Mouse (Mus musculus) intestine, embryonic 14.5 days (tissue): ENCODE data around the gene Tmem159. TPM values are rescaled to one million over a fixed set of nuclear protein-coding genes. Genes with fewer than 3 reads are reported as not detected.

ENCODE experiments used
- ATAC-seq: fragments of 200-750 bp; cut with Nextera tagmentation; replicated peaks from 2 replicates; pipeline ENCODE4 v1.8.0; 2017; ENCODE audit warnings: low read depth, moderate number of reproducible peaks, moderate TSS enrichment, moderate library complexity; ENCODE audit not compliant: low FRiP score, low TSS enrichment
- DNase-seq: peaks from one replicate; pipeline ENCODE4 v3.0.0-alpha.2; 2018; ENCODE audit warnings: low spot score
- H3K27ac ChIP-seq: fragments of 300-500 bp; sonication (generic); 2 replicates; pipeline ENCODE4 v1.5.1; 2014; ENCODE audit warnings: low read depth, mild to moderate bottlenecking, control low read depth
- H3K27me3 ChIP-seq: fragments of 300-500 bp; sonication (generic); replicated peaks from 2 replicates; pipeline ENCODE4 v1.6.1; 2014; ENCODE audit warnings: low read length, control low read depth; ENCODE audit not compliant: control insufficient read depth, insufficient read depth
- H3K36me3 ChIP-seq: fragments of 300-500 bp; sonication (generic); 2 replicates; pipeline ENCODE4 v1.6.1; 2014; ENCODE audit warnings: low read length, control low read depth; ENCODE audit not compliant: control insufficient read depth, insufficient read depth
- H3K4me1 ChIP-seq: fragments of 300-500 bp; sonication (generic); replicated peaks from 2 replicates; pipeline ENCODE4 v1.6.1; 2014; ENCODE audit warnings: low read length, control low read depth, mixed read lengths; ENCODE audit not compliant: control insufficient read depth, insufficient read depth
- H3K4me2 ChIP-seq: fragments of 300-500 bp; sonication (generic); 2 replicates; pipeline ENCODE4 v1.6.1; 2014; ENCODE audit warnings: low read length
- H3K4me3 ChIP-seq: fragments of 300-500 bp; sonication (generic); 2 replicates; pipeline ENCODE4 v1.5.1; 2014; ENCODE audit warnings: low read depth, low read length, control low read depth, mixed read lengths
- H3K9ac ChIP-seq: fragments of 300-500 bp; sonication (generic); 2 replicates; pipeline ENCODE4 v1.6.1; 2014; ENCODE audit warnings: mild to moderate bottlenecking, low read length
- H3K9me3 ChIP-seq: fragments of 300-500 bp; sonication (generic); 2 replicates; pipeline ENCODE4 v1.6.1; 2016; ENCODE audit warnings: low read length, control low read depth; ENCODE audit not compliant: control insufficient read depth
- WGBS: fragments of 180-500 bp; shearing (Covaris S2); extraction: QIAGEN DNeasy Blood & Tissue Kit; methylation state at CpG from one replicate; pipeline ENCODE4 v1.1.7; 2014; 5-methylcytosine and 5-hydroxymethylcytosine counted together
- polyA plus RNA-seq: library from polyadenylated mRNA; unstranded; fragments of >200 nt; fragmentation: Nextera tagmentation; extraction: Ambion mirVana; gene quantifications from 2 replicates; pipeline ENCODE4 v1.2.1, GENCODE M21; 2014

The Tmem159 gene
- polyA plus RNA-seq, 1 experiment from 2014 or later = 24.8 TPM

DNA sequence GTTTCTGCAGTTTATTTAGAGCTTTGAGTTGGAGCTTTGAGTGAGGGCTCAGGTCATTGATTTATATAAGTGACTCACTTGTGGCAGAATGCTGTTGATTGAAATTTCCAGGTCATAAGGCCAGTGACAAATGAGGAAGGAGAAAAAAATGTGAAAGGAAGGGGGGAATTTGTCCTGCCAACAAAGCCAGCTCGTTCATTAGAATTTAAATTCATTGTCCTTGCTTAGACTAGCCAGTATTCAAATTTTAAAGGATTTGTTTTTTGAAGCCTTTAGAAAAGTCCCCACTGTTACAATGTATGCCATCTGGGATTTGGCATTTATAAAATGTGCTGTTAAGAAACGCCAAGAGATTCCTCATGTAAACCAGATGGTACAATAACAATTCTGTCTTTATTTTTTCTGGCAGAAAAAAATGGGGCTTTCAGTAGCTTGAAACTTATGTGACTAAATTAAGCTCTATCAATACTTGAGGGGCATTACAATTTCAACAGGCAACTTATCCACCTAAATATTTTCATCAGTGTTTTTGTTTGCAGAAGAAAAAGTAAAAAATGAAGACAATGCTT lies 54.8 kb downstream of the Tmem159 start:
- Histone ChIP-seq H3K27ac (no peak overlapping the region), H3K9ac (no peak overlapping the region), H3K36me3 (no peaks in the 10 kb centered on the region), H3K27me3 (no peaks in the 10 kb centered on the region), H3K9me3 (no peaks in the 10 kb centered on the region), H3K4me1 (no peaks in the 10 kb centered on the region), H3K4me2 (no peak overlapping the region), H3K4me3 (no peak overlapping the region)
- ATAC-seq = no peak
- 46% methylated on average over 2 of the region's 2 CpGs for WGBS
- DNase-seq = no peak

DNA sequence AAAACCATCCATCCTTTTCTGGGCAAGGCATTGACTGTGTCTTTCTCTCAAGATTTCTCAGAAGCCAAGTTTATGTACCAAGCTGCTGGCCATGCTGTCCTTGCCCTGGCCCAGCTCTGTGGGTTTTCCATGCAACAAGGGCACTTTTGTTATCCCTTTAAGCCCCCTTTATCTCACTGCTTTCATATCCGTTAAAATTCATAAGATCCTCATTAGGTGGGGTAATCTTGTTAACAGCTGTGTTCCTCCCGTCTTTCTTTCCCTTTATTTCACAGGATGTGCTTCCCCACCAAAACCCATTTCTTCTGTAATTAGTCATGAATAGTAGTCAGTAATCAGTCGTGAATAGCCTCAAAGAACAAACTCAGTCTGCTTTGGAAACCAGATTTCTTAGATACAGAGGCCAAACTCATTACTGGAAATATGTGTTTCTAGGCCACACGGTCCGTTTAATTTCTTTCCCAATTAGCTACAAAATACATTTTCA lies 55.5 kb downstream of the Tmem159 start:
- Histone ChIP-seq H3K4me3 (no peak overlapping the region), H3K9me3 (no peaks in the 10 kb centered on the region), H3K4me1 (no peaks in the 10 kb centered on the region), H3K4me2 (no peak overlapping the region), H3K9ac (no peak overlapping the region), H3K36me3 (no peaks in the 10 kb centered on the region), H3K27ac (no peak overlapping the region), H3K27me3 (no peaks in the 10 kb centered on the region)
- 67% methylated on average over 5 of the region's 5 CpGs for WGBS
- DNase-seq (no peak), ATAC-seq (no peak)

DNA sequence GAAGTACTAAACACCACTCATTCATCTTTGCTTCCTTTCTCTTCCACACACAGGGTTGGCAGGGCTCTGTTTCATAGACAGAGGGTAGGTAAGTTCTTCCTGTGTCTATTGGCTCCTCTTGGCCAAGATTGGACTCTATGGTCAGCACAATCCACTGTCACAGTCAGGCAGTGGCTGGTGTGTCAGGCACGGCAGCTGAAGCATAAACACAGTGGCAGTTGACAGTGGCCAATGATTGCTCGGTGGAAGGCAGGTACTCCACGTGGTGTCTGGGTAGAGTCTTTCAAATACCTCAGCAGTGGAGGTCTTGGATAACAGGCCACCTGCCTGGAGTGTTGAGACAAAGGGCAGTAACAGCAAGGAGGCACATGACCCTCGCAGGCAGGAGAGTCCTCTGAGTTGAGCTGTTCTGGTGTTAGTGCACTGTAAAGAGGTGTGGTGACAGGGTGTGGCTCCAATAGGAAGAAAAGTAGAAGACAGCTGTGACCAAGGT lies 56.0 kb downstream of the Tmem159 start:
- Histone ChIP-seq H3K9ac (no peak overlapping the region), H3K9me3 (no peaks in the 10 kb centered on the region), H3K4me1 (no peaks in the 10 kb centered on the region), H3K27ac (no peak overlapping the region), H3K4me2 (no peak overlapping the region), H3K27me3 (no peaks in the 10 kb centered on the region), H3K36me3 (no peaks in the 10 kb centered on the region), H3K4me3 (no peak overlapping the region)
- WGBS = 28% methylated on average over 4 of the region's 4 CpGs
- DNase-seq (no peak), ATAC-seq (peak; percentile 88)

DNA sequence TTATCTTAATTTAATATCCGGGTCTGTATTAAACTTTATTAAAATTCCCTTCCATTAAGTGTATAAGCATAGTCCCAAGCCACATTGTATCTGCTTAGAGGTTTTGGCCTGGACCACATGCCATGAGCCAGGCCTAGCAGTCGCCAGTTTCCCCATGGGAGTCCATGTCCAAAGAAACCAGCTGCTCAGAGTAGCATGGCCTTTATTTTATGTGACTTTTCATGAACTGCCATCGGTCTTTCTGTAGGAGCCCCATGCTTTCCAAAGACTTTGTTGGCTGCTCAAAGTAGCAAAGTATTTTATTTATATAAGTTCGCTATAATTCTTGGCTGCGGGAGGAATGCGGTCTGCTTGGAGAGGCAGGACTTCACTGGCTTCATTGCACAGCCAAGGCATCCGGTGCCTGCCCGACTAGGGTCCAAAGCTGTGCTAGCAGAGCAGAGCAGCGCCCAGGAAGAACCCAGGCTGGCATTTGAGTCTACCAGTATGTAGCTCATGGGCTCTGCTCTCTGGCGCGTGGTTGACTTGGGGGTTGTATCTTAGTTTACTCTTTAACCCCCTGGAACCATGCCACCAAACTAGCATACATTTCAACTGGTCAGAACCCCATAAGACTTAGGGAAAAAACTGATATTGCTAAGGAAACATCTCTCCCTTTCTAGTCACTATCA lies 61.6 kb downstream of the Tmem159 start:
- no peaks in the 10 kb centered on the region for H3K27me3 ChIP-seq
- no peaks in the 10 kb centered on the region for H3K4me1 ChIP-seq
- no peak overlapping the region for H3K4me3 ChIP-seq
- H3K36me3 ChIP-seq = no peaks in the 10 kb centered on the region
- no peak overlapping the region for H3K27ac ChIP-seq
- ATAC-seq (no peak), DNase-seq (no peak)
- H3K9me3 ChIP-seq = no peaks in the 10 kb centered on the region
- H3K4me2 ChIP-seq = no peak overlapping the region
- no peak overlapping the region for H3K9ac ChIP-seq
- 90% methylated on average over 11 of the region's 11 CpGs for WGBS

Other genes with a start within 250 kb of the Tmem159 start
- 8.0 and 8.5 TPM in 2 replicates for gene Lyrm1, start 206.5 kb upstream of the Tmem159 start, polyA plus RNA-seq
- 5.7 and 6.2 TPM in 2 replicates for gene Dcun1d3, start 206.1 kb upstream of the Tmem159 start, polyA plus RNA-seq
- not detected in 2 replicates for gene Dnah3, start 7.1 kb upstream of the Tmem159 start, polyA plus RNA-seq
- not detected in 2 replicates for gene Zp2, start 42.9 kb downstream of the Tmem159 start, polyA plus RNA-seq
- 4.5 and 5.2 TPM in 2 replicates for gene Anks4b, start 71.5 kb downstream of the Tmem159 start, polyA plus RNA-seq
- gene Crym, start 99.8 kb downstream of the Tmem159 start, polyA plus RNA-seq = 1.4 and 1.5 TPM in 2 replicates
- 0.08 TPM in 1 of 2 replicates, not detected in the other for gene Abca14, start 101.6 kb downstream of the Tmem159 start, polyA plus RNA-seq
- not detected in 2 replicates for gene Abca15, start 226.3 kb downstream of the Tmem159 start, polyA plus RNA-seq